Mouse (Mus musculus) layer of hippocampus, postnatal 10 days (tissue): ENCODE measurements around the gene 1810062G17Rik. TPM values are rescaled to one million over a fixed set of nuclear protein-coding genes. Genes with fewer than 3 reads are reported as not detected.
A peak's percentile ranks its signal among the peaks of the same experiment; 100 is the strongest.

Source experiments
- DNase-seq, 2 experiments: peaks; one replicate each; pipeline ENCODE4 v3.0.0; 2021; ENCODE audit warnings: low spot score in 2 of 2
- microRNA-seq, 2 experiments: library from miRNA; unstranded; fragments of <30 nt; microRNA quantifications; one replicate each; pipeline ENCODE4 v1.2.0; 2021
- total RNA-seq, 2 experiments: library from RNA; stranded (reverse); gene quantifications; 2 replicates each; pipeline ENCODE4 v1.2.3; 2021

The 1810062G17Rik gene
- total RNA-seq, 2 experiments from 2014 or later, result 0.55 TPM; not detected in 1

GRCm38 (mm10) chr3:36501546-36501945, 25.8 kb downstream of the 1810062G17Rik start:
- no peak for DNase-seq

GRCm38 (mm10) chr3:36505306-36505705, 29.6 kb downstream of the 1810062G17Rik start:
- no peak for DNase-seq

- no peak for DNase-seq
Observed at GRCm38 (mm10) chr3:36505809-36506735, 30.3 kb downstream of the 1810062G17Rik start.

- no peak for DNase-seq
Observed at GRCm38 (mm10) chr3:36511491-36511890, 35.8 kb downstream of the 1810062G17Rik start.

- no peak for DNase-seq
Observed at GRCm38 (mm10) chr3:36516196-36516595, 40.5 kb downstream of the 1810062G17Rik start.

GRCm38 (mm10) chr3:36521073-36522060, 45.6 kb downstream of the 1810062G17Rik start, which contains the start of gene Gm11549:
TSS of gene Gm11549 (minus strand) at chr3:36521813.
- peak; percentile 19 to 39 for DNase-seq

GRCm38 (mm10) chr3:36522137-36522536, 46.4 kb downstream of the 1810062G17Rik start:
- no peak for DNase-seq

DNA sequence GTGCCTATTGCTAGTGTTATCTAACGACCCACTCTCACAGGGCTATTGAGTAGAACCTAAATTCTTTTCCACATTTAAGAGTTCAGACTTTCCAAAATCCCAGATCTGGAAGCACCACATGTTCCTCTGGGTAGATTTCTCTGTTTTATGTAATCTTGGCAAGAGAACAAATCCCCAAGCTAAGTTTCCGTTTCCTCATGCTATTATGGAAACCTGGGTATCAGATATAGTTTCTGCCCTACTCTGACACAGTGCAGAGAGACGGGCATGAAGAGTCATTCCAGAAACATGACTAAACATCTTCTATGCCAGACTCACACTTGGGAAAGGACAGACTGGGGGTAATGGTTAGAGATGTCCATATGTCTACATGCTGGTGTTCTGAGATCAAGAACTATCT, 48.7 kb downstream of the 1810062G17Rik start:
- no peak for DNase-seq

GRCm38 (mm10) chr3:36530345-36530744, 54.6 kb downstream of the 1810062G17Rik start:
- DNase-seq, result peak in 1 of 2 experiments; percentile 15

GRCm38 (mm10) chr3:36530781-36531180, 55.0 kb downstream of the 1810062G17Rik start:
- DNase-seq, result no peak

DNA sequence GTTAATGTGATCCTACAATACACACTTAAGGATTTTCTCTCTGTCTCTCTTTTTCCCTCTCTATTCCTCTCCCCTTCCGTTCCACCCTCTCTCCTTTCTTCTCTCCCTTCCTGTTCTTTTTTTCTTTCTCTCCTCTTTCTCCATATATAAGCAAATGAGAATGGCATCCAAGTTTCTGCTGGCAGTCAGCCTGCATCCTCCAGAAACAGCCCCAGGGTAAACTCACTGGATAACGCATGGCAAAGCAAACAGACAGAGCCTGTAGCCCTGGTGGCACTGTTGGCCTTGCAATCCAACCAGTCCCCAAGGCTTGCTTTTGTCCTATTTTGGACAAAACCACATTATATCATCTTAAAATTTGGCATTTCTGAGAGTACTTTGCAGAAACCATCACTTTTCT, 55.5 kb downstream of the 1810062G17Rik start:
- DNase-seq, result no peak

Small RNA genes within 50 kb of the gene (microRNA-seq; reads per million reads assigned to microRNA genes)
- 0.22 to 0.59 reads per million in 2 experiments for gene Mir7009

Other genes with a start within 250 kb of the 1810062G17Rik start
- gene Anxa5, start within 50 bp of the 1810062G17Rik start, total RNA-seq, result 10 to 100 TPM; 34.6 to 34.7 TPM
- gene Gm11549, start 45.9 kb downstream of the 1810062G17Rik start, total RNA-seq, result 1 to 10 TPM; 1.2 to 1.9 TPM
- gene Exosc9, start 76.7 kb downstream of the 1810062G17Rik start, total RNA-seq, result 10 to 100 TPM; 46.7 to 50.4 TPM
- gene Ccna2, start 96.2 kb downstream of the 1810062G17Rik start, total RNA-seq, result 1 to 10 TPM; 6.7 to 8.7 TPM
- gene Bbs7, start 137.5 kb downstream of the 1810062G17Rik start, total RNA-seq, result 10 to 100 TPM; 14.1 to 14.8 TPM
- gene Trpc3, start 214.2 kb downstream of the 1810062G17Rik start, total RNA-seq, result 10 to 100 TPM; 13.8 to 15.4 TPM